Mouse (Mus musculus): ENCODE measurements around the gene Lrrc47.
A peak's percentile ranks its signal among the peaks of the same experiment; 100 is the strongest.

Lrrc47 gene

GRCm38 (mm10) chr4:154011646-154012089 is at the start of gene Lrrc47:
Gene Lrrc47 (plus strand): TSS chr4:154011731.
- DNase-seq (ENCODE audit: extremely low read depth, low read depth), result peak; percentile 52

- no peak for DNase-seq (ENCODE audit: extremely low read depth, low read depth)
These were observed 48.9 kb upstream of the Lrrc47 start for GRCm38 (mm10) chr4:153962631-153963030.

GRCm38 (mm10) chr4:153966651-153967050 is 44.9 kb upstream of the Lrrc47 start:
- DNase-seq (ENCODE audit: extremely low read depth, low read depth), result no peak

GRCm38 (mm10) chr4:153967556-153967955 is 44.0 kb upstream of the Lrrc47 start:
- DNase-seq (ENCODE audit: extremely low read depth, low read depth), result no peak

DNA sequence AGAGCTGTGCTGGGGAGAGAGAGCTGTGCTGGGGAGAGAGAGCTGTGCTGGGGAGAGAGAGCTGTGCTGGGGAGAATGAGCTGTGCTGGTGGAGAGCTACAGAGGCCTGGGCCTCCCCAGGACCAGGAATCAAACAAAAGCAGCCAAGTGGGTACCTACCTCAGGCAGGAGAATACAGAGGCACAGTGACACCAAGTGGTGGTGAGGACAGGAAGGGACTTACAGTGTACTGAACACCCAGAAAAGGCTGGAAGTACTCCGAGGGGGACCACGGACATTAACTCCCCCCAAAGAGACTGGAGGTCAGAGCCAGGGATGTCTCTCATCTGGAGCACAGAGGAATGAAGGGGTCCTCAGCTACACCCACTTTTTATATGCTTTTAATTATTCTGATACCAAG is 43.5 kb upstream of the Lrrc47 start:
- no peak for DNase-seq (ENCODE audit: extremely low read depth, low read depth)

- DNase-seq (ENCODE audit: extremely low read depth, low read depth), result peak; percentile 80
These were observed 36.9 kb upstream of the Lrrc47 start, which contains the start of the genes Dffb and Cep104 for GRCm38 (mm10) chr4:153974431-153975291. Gene Dffb (minus strand): TSS chr4:153975126. Gene Cep104 (plus strand): TSS chr4:153975194.

GRCm38 (mm10) chr4:153975292-153975662 is 36.3 kb upstream of the Lrrc47 start:
- DNase-seq (ENCODE audit: extremely low read depth, low read depth), result peak; percentile 8

DNA sequence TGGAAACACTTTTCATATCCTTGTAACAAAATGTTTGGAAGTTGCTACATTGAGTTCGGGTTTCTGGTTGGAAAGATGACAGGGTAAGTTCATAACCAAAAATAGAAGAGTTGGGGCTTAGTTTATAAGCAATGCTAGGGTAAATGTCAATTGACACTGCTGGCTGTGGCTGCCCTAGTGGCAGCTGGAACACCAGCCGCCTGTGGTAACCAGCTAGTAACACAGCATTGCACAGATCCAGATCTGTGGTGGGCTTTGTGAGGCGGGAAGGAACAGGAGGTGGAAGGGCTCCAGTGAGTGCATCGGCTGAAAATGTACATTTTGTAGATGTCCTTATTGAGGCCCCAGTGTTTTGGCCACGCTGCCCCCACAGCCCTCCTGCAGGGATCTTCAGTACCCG is 35.8 kb upstream of the Lrrc47 start:
- DNase-seq (ENCODE audit: extremely low read depth, low read depth), result peak; percentile 5

GRCm38 (mm10) chr4:153979243-153979642 is 32.3 kb upstream of the Lrrc47 start:
- no peak for DNase-seq (ENCODE audit: extremely low read depth, low read depth)

- no peak for DNase-seq (ENCODE audit: extremely low read depth, low read depth)
These were observed 31.1 kb upstream of the Lrrc47 start for GRCm38 (mm10) chr4:153980470-153980869.

GRCm38 (mm10) chr4:153992715-153993114 is 18.8 kb upstream of the Lrrc47 start:
- DNase-seq (ENCODE audit: extremely low read depth, low read depth), result no peak

DNA sequence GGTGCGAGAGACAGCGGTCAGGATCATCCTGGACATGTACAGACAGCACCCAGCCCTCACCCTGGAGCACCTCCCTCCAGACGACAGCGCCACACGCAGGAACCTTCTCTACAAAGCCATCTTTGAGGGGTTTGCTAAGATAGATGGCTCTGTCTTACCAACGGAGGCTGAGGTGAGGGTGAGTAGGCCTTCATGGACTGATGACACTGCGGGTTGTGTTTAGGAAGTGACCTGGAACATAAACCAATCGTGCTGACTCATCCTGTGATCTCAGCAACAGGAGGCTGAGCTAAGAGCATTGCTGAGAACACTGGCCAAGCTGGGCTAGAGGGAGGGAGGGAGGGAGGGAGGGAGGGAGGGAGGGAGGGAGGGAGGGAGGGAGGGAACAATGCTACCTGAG is 18.0 kb upstream of the Lrrc47 start:
- DNase-seq (ENCODE audit: extremely low read depth, low read depth), result no peak

GRCm38 (mm10) chr4:154005488-154005887 is 6.0 kb upstream of the Lrrc47 start:
- no peak for DNase-seq (ENCODE audit: extremely low read depth, low read depth)

- DNase-seq (ENCODE audit: extremely low read depth, low read depth), result no peak
These were observed 5.3 kb upstream of the Lrrc47 start for GRCm38 (mm10) chr4:154006264-154006663.

- DNase-seq (ENCODE audit: extremely low read depth, low read depth), result no peak
These were observed 3.8 kb upstream of the Lrrc47 start for GRCm38 (mm10) chr4:154007759-154008158.

- no peak for DNase-seq (ENCODE audit: extremely low read depth, low read depth)
These were observed 455 bp upstream of the Lrrc47 start for GRCm38 (mm10) chr4:154010907-154011645.

GRCm38 (mm10) chr4:154012132-154012882 is 776 bp downstream of the Lrrc47 start:
- DNase-seq (ENCODE audit: extremely low read depth, low read depth), result no peak

GRCm38 (mm10) chr4:154015476-154015875 is 3.9 kb downstream of the Lrrc47 start:
- DNase-seq (ENCODE audit: extremely low read depth, low read depth), result no peak

GRCm38 (mm10) chr4:154019571-154019970 is 8.0 kb downstream of the Lrrc47 start:
- DNase-seq (ENCODE audit: extremely low read depth, low read depth), result no peak

GRCm38 (mm10) chr4:154021432-154021831 is 9.9 kb downstream of the Lrrc47 start:
- DNase-seq (ENCODE audit: extremely low read depth, low read depth), result no peak

DNA sequence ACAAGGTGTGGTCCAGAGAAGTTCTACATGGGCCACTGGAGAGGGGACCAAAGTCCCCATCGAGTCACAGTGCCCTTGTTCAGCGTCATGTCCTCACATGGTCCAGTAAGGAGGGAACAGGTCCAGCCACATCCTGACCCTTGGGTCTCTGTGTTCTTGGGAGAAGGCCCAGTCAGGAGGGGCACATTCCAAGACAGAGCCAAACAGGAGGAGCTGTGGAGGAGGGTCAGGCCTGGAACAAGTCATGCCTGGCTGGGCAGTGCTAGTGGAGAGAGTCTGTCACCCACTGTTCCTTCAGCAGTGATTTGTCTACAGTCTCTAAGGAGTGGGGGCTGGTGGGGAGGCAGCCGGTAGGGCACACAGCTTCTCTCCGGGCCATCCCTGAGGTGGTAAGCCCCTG is 10.9 kb downstream of the Lrrc47 start:
- DNase-seq (ENCODE audit: extremely low read depth, low read depth), result no peak

DNA sequence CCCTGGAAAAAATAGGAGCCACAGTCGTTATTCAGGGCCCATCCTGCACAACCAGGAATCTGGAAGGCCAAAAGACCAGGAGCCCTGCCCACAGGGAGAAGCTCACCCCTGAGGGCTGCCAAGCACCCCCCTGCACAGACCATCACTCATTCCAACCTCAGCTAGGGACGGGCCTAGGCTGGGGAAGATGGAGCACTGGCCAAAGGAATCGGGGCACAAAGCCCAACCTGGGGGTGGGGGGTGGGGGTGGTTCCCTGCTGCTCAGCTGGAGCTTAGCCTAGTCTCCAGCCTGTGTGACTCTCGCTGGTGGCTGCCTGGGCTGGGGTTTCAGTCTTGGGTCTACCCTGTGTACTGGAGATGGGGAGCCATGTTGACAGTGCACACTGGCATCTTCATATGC is 11.3 kb downstream of the Lrrc47 start:
- DNase-seq (ENCODE audit: extremely low read depth, low read depth), result no peak

All from MEL-GATA-1-ER (cell line).